Mouse (Mus musculus): ENCODE measurements around the gene Raver1.
A peak's percentile ranks its signal among the peaks of the same experiment; 100 is the strongest.

Raver1 gene

GRCm38 (mm10) chr9:21043563-21043962 is 48.2 kb downstream of the Raver1 start:
- DNase-seq (ENCODE audit: extremely low read depth, low read depth, low spot score): no peak

- DNase-seq (ENCODE audit: extremely low read depth, low read depth, low spot score): no peak
These were observed 50.5 kb downstream of the Raver1 start for GRCm38 (mm10) chr9:21041308-21041707.

GRCm38 (mm10) chr9:21039779-21040178 is 52.0 kb downstream of the Raver1 start:
- no peak for DNase-seq (ENCODE audit: extremely low read depth, low read depth, low spot score)

GRCm38 (mm10) chr9:21037481-21037891 is 54.3 kb downstream of the Raver1 start:
- no peak for DNase-seq (ENCODE audit: extremely low read depth, low read depth, low spot score)

- no peak for DNase-seq (ENCODE audit: extremely low read depth, low read depth, low spot score)
These were observed 55.1 kb downstream of the Raver1 start for GRCm38 (mm10) chr9:21036666-21037065.

GRCm38 (mm10) chr9:21036161-21036560 is 55.6 kb downstream of the Raver1 start:
- no peak for DNase-seq (ENCODE audit: extremely low read depth, low read depth, low spot score)

- no peak for DNase-seq (ENCODE audit: extremely low read depth, low read depth, low spot score)
These were observed 56.2 kb downstream of the Raver1 start for GRCm38 (mm10) chr9:21035586-21035985.

- DNase-seq (ENCODE audit: extremely low read depth, low read depth, low spot score): no peak
These were observed 57.2 kb downstream of the Raver1 start for GRCm38 (mm10) chr9:21034481-21035085.

GRCm38 (mm10) chr9:21033136-21033535 is 58.7 kb downstream of the Raver1 start:
- no peak for DNase-seq (ENCODE audit: extremely low read depth, low read depth, low spot score)

- DNase-seq (ENCODE audit: extremely low read depth, low read depth, low spot score): no peak
These were observed 59.3 kb downstream of the Raver1 start for GRCm38 (mm10) chr9:21032491-21032890.

GRCm38 (mm10) chr9:21031896-21032351 is 59.9 kb downstream of the Raver1 start, which contains the start of gene Icam5:
Icam5 (plus strand) TSS chr9:21032073.
- no peak for DNase-seq (ENCODE audit: extremely low read depth, low read depth, low spot score)

- DNase-seq (ENCODE audit: extremely low read depth, low read depth, low spot score): no peak
These were observed 60.4 kb downstream of the Raver1 start for GRCm38 (mm10) chr9:21031251-21031895.

GRCm38 (mm10) chr9:21030781-21031250 is 61.0 kb downstream of the Raver1 start:
- peak; percentile 61 for DNase-seq (ENCODE audit: extremely low read depth, low read depth, low spot score)

GRCm38 (mm10) chr9:21030055-21030600 is 61.7 kb downstream of the Raver1 start:
- DNase-seq (ENCODE audit: extremely low read depth, low read depth, low spot score): no peak

GRCm38 (mm10) chr9:21029291-21030054 is 62.3 kb downstream of the Raver1 start, which contains the start of gene Icam4:
Icam4 (plus strand) TSS chr9:21029373.
- no peak for DNase-seq (ENCODE audit: extremely low read depth, low read depth, low spot score)

- no peak for DNase-seq (ENCODE audit: extremely low read depth, low read depth, low spot score)
These were observed 63.2 kb downstream of the Raver1 start for GRCm38 (mm10) chr9:21028560-21029110.

GRCm38 (mm10) chr9:21027774-21028290 is 64.0 kb downstream of the Raver1 start:
- DNase-seq (ENCODE audit: extremely low read depth, low read depth, low spot score): no peak

GRCm38 (mm10) chr9:21026849-21027248 is 65.0 kb downstream of the Raver1 start:
- DNase-seq (ENCODE audit: extremely low read depth, low read depth, low spot score): no peak

- no peak for DNase-seq (ENCODE audit: extremely low read depth, low read depth, low spot score)
These were observed 66.5 kb downstream of the Raver1 start for GRCm38 (mm10) chr9:21025258-21025810.

All from fat pad, adult 2 months (tissue).